Mouse (Mus musculus) small intestine, adult 2 months (tissue): ENCODE measurements around the gene Sowahc. TPM values are rescaled to one million over a fixed set of nuclear protein-coding genes. Genes with fewer than 3 reads are reported as not detected.

ENCODE experiments used
- H3K27ac ChIP-seq: fragments of 200-500 bp; 2 replicates; pipeline ENCODE4 v1.5.1; 2012; ENCODE audit warnings: low read depth, low read length, control low read depth, inconsistent platforms; ENCODE audit not compliant: insufficient read depth
- H3K27me3 ChIP-seq: fragments of 200-500 bp; 2 replicates; pipeline ENCODE4 v1.6.1; 2012; ENCODE audit warnings: mild to moderate bottlenecking, moderate library complexity, low read length, inconsistent platforms; ENCODE audit not compliant: control insufficient read depth, insufficient read depth
- H3K36me3 ChIP-seq: fragments of 200-500 bp; 2 replicates; pipeline ENCODE4 v1.6.1; 2012; ENCODE audit warnings: mild to moderate bottlenecking, low read length, control low read depth, inconsistent platforms; ENCODE audit not compliant: control insufficient read depth, insufficient read depth
- H3K4me1 ChIP-seq: fragments of 200-500 bp; 2 replicates; pipeline ENCODE4 v1.6.1; 2012; ENCODE audit warnings: low read length, inconsistent platforms, mixed read lengths; ENCODE audit not compliant: control insufficient read depth, insufficient read depth, insufficient read length
- H3K4me3 ChIP-seq: fragments of 200-500 bp; 2 replicates; pipeline ENCODE4 v1.5.1; 2012; ENCODE audit warnings: low read depth, mild to moderate bottlenecking, control low read depth, inconsistent platforms, low read length, moderate library complexity
- CTCF ChIP-seq: fragments of 200-500 bp; IDR thresholded peaks from 2 replicates; pipeline ENCODE4 v1.5.1; 2012; ENCODE audit warnings: low read depth, mild to moderate bottlenecking, control low read depth, inconsistent platforms, low read length, moderate library complexity, mixed read lengths; ENCODE audit not compliant: insufficient replicate concordance, insufficient read length; ENCODE audit errors: extremely low read depth
- POLR2A ChIP-seq: fragments of 200-500 bp; IDR thresholded peaks from 2 replicates; pipeline ENCODE4 v1.6.1; 2012; ENCODE audit warnings: low read depth, mild to moderate bottlenecking, control low read depth, inconsistent platforms, low read length, moderate library complexity
- WGBS: fragments of 180-500 bp; shearing (Covaris S2); methylation state at CpG from one replicate; pipeline ENCODE4 v1.1.7; 2018; 5-methylcytosine and 5-hydroxymethylcytosine counted together
- polyA plus RNA-seq: library from polyadenylated mRNA; depleted of rRNA; stranded (reverse); fragments of >200 nt; gene quantifications from 2 replicates; pipeline ENCODE4 v1.2.3, GENCODE M21; 2012

The Sowahc gene
- polyA plus RNA-seq, 1 experiment = 6.3 TPM

GRCm38 (mm10) chr10:59252396-59252795, 30.6 kb downstream of the Sowahc start:
- WGBS = 21% methylated on average over 8 of the region's 8 CpGs
- Histone ChIP-seq H3K4me3 (no peak overlapping the region), H3K27me3 (no peaks in the 10 kb centered on the region), H3K27ac (no peak overlapping the region), H3K4me1 (peaks cover 12% of the 10 kb centered on the region; the same call in 1 of the 2 replicates), H3K36me3 (no peaks in the 10 kb centered on the region)
- TF ChIP-seq POLR2A (no peak), CTCF (no peak)

- 84% methylated on average over 8 of the region's 8 CpGs for WGBS
- no peaks in the 10 kb centered on the region for H3K27me3 ChIP-seq
- TF ChIP-seq CTCF (no peak), POLR2A (no peak)
- H3K4me3 ChIP-seq = no peak overlapping the region
- H3K27ac ChIP-seq = no peak overlapping the region
- no peaks in the 10 kb centered on the region for H3K36me3 ChIP-seq
- H3K4me1 ChIP-seq = peaks cover 12% of the 10 kb centered on the region; the same call in 1 of the 2 replicates
Measured at GRCm38 (mm10) chr10:59253541-59254079, 31.9 kb downstream of the Sowahc start.

- no peak overlapping the region for H3K27ac ChIP-seq
- no peaks in the 10 kb centered on the region for H3K36me3 ChIP-seq
- WGBS = 93% methylated on average over 2 of the region's 2 CpGs
- H3K4me1 ChIP-seq = peaks cover 11% of the 10 kb centered on the region; the same call in 1 of the 2 replicates
- no peak overlapping the region for H3K4me3 ChIP-seq
- TF ChIP-seq POLR2A (no peak), CTCF (no peak)
- H3K27me3 ChIP-seq = no peaks in the 10 kb centered on the region
Measured at GRCm38 (mm10) chr10:59256533-59256932, 34.8 kb downstream of the Sowahc start.

GRCm38 (mm10) chr10:59259572-59259971, 37.8 kb downstream of the Sowahc start:
- Histone ChIP-seq H3K4me1 (peaks cover 17% of the 10 kb centered on the region; the same call in 1 of the 2 replicates), H3K4me3 (no peak overlapping the region), H3K36me3 (no peaks in the 10 kb centered on the region), H3K27me3 (no peaks in the 10 kb centered on the region), H3K27ac (no peak overlapping the region)
- no peak for TF ChIP-seq CTCF
- TF ChIP-seq POLR2A = no peak
- WGBS = 64% methylated on average over 6 of the region's 6 CpGs

GRCm38 (mm10) chr10:59261603-59262002, 39.9 kb downstream of the Sowahc start:
- no peaks in the 10 kb centered on the region for H3K27me3 ChIP-seq
- 46% methylated on average over 3 of the region's 3 CpGs for WGBS
- H3K36me3 ChIP-seq = no peaks in the 10 kb centered on the region
- peaks cover 24% of the 10 kb centered on the region for H3K4me1 ChIP-seq
- H3K27ac ChIP-seq = no peak overlapping the region
- H3K4me3 ChIP-seq = no peak overlapping the region
- TF ChIP-seq CTCF (no peak), POLR2A (no peak)

GRCm38 (mm10) chr10:59262021-59262420, 40.3 kb downstream of the Sowahc start:
- H3K4me3 ChIP-seq = no peak overlapping the region
- TF ChIP-seq CTCF (no peak), POLR2A (no peak)
- H3K27me3 ChIP-seq = no peaks in the 10 kb centered on the region
- no peaks in the 10 kb centered on the region for H3K36me3 ChIP-seq
- H3K27ac ChIP-seq = no peak overlapping the region
- 12% methylated on average over 1 of the region's 1 CpGs for WGBS
- H3K4me1 ChIP-seq = peaks cover 24% of the 10 kb centered on the region

GRCm38 (mm10) chr10:59262979-59263378, 41.2 kb downstream of the Sowahc start:
- H3K4me1 ChIP-seq = peaks cover 32% of the 10 kb centered on the region
- no peak overlapping the region for H3K4me3 ChIP-seq
- no peak overlapping the region for H3K27ac ChIP-seq
- no peaks in the 10 kb centered on the region for H3K36me3 ChIP-seq
- TF ChIP-seq CTCF (no peak), POLR2A (no peak)
- no peaks in the 10 kb centered on the region for H3K27me3 ChIP-seq
- 26% methylated on average over 7 of the region's 7 CpGs for WGBS
